Mouse (Mus musculus) right cerebral cortex, postnatal 14 days (tissue): Measurements from ENCODE around the gene Gm49322.
A peak's percentile ranks its signal among the peaks of the same experiment; 100 is the strongest.

Experiments
- DNase-seq: peaks from one replicate; pipeline ENCODE4 v3.0.0; 2022

Gm49322 gene

GRCm38 (mm10) chr10:80656130-80656862, 50.5 kb downstream of the Gm49322 start:
- peak; percentile 97 for DNase-seq

- DNase-seq = no peak
These were observed 51.2 kb downstream of the Gm49322 start, which contains the start of gene Btbd2 for GRCm38 (mm10) chr10:80656863-80657623. Btbd2 (minus strand) TSS chr10:80657071.

GRCm38 (mm10) chr10:80658194-80658840, 52.5 kb downstream of the Gm49322 start:
- no peak for DNase-seq

GRCm38 (mm10) chr10:80658841-80659202, 53.0 kb downstream of the Gm49322 start:
- no peak for DNase-seq

GRCm38 (mm10) chr10:80659213-80659612, 53.4 kb downstream of the Gm49322 start:
- DNase-seq = peak; percentile 88

GRCm38 (mm10) chr10:80661149-80661548, 55.3 kb downstream of the Gm49322 start:
- no peak for DNase-seq

GRCm38 (mm10) chr10:80663485-80664196, 57.8 kb downstream of the Gm49322 start:
- DNase-seq = no peak

GRCm38 (mm10) chr10:80664197-80665015, 58.6 kb downstream of the Gm49322 start:
- no peak for DNase-seq

GRCm38 (mm10) chr10:80665016-80665380, 59.2 kb downstream of the Gm49322 start:
- DNase-seq = no peak
